Mouse (Mus musculus) kidney, postnatal 10 days (tissue): ENCODE data around the gene Cotl1.
A peak's percentile ranks its signal among the peaks of the same experiment; 100 is the strongest.

ENCODE experiments used
- DNase-seq: peaks from one replicate; pipeline ENCODE4 v3.0.0; 2021; ENCODE audit warnings: mixed read lengths

Gene Cotl1

GRCm38 (mm10) chr8:119838100-119838982, 2.0 kb downstream of the Cotl1 start:
- DNase-seq: no peak

GRCm38 (mm10) chr8:119837553-119838071, 2.7 kb downstream of the Cotl1 start:
- DNase-seq: peak; percentile 72

- DNase-seq: no peak
Measured at GRCm38 (mm10) chr8:119836831-119837230, 3.5 kb downstream of the Cotl1 start.

GRCm38 (mm10) chr8:119835270-119835669, 5.1 kb downstream of the Cotl1 start:
- DNase-seq: no peak

- DNase-seq: no peak
Measured at GRCm38 (mm10) chr8:119834676-119835075, 5.7 kb downstream of the Cotl1 start.

- no peak for DNase-seq
Measured at GRCm38 (mm10) chr8:119832931-119833330, 7.4 kb downstream of the Cotl1 start.

GRCm38 (mm10) chr8:119832101-119832617, 8.2 kb downstream of the Cotl1 start:
- peak; percentile 18 for DNase-seq

GRCm38 (mm10) chr8:119831336-119831995, 8.9 kb downstream of the Cotl1 start:
- peak; percentile 91 for DNase-seq

GRCm38 (mm10) chr8:119830589-119830988, 9.8 kb downstream of the Cotl1 start:
- no peak for DNase-seq

- DNase-seq: no peak
Measured at GRCm38 (mm10) chr8:119829870-119830580, 10.3 kb downstream of the Cotl1 start.

GRCm38 (mm10) chr8:119829420-119829819, 10.9 kb downstream of the Cotl1 start:
- DNase-seq: no peak

- DNase-seq: no peak
Measured at GRCm38 (mm10) chr8:119829015-119829414, 11.3 kb downstream of the Cotl1 start.

GRCm38 (mm10) chr8:119827721-119828153, 12.6 kb downstream of the Cotl1 start:
- DNase-seq: no peak

- no peak for DNase-seq
Measured at GRCm38 (mm10) chr8:119826982-119827381, 13.4 kb downstream of the Cotl1 start.

- DNase-seq: no peak
Measured at GRCm38 (mm10) chr8:119825950-119826730, 14.2 kb downstream of the Cotl1 start.

GRCm38 (mm10) chr8:119824809-119825273, 15.5 kb downstream of the Cotl1 start:
- DNase-seq: peak; percentile 74

- peak; percentile 60 for DNase-seq
Measured at GRCm38 (mm10) chr8:119824100-119824499, 16.2 kb downstream of the Cotl1 start.

GRCm38 (mm10) chr8:119823278-119823677, 17.1 kb downstream of the Cotl1 start:
- no peak for DNase-seq

- DNase-seq: no peak
Measured at GRCm38 (mm10) chr8:119821691-119822090, 18.7 kb downstream of the Cotl1 start.

- no peak for DNase-seq
Measured at GRCm38 (mm10) chr8:119819976-119820375, 20.4 kb downstream of the Cotl1 start.

GRCm38 (mm10) chr8:119819316-119819715, 21.0 kb downstream of the Cotl1 start:
- DNase-seq: peak; percentile 66

- DNase-seq: no peak
Measured at GRCm38 (mm10) chr8:119817446-119817845, 22.9 kb downstream of the Cotl1 start.
